Mouse (Mus musculus) liver, embryonic 14.5 days (tissue): ENCODE results near the gene Siva1. TPM values are rescaled to one million over a fixed set of nuclear protein-coding genes. Genes with fewer than 3 reads are reported as not detected.
A peak's percentile ranks its signal among the peaks of the same experiment; 100 is the strongest.

Experiments used
- ATAC-seq: fragments of 200-750 bp; cut with Nextera tagmentation; 2 replicates; pipeline ENCODE4 v1.8.0; 2017; ENCODE audit warnings: moderate number of reproducible peaks, mild to moderate bottlenecking, moderate library complexity; ENCODE audit not compliant: insufficient read depth
- DNase-seq, 3 experiments: peaks; one replicate each; pipeline ENCODE4 v3.0.0-alpha.2; 2012 to 2013; ENCODE audit warnings: low read depth in 3 of 3, low spot score in 3 of 3
- H3K27ac ChIP-seq: fragments of 300-500 bp; sonication (generic); 2 replicates; pipeline ENCODE4 v1.5.1; 2014; ENCODE audit warnings: moderate library complexity, mild to moderate bottlenecking, control low read depth, inconsistent platforms
- H3K27me3 ChIP-seq: fragments of 300-500 bp; sonication (generic); 2 replicates; pipeline ENCODE4 v1.6.1; 2014; ENCODE audit warnings: mild to moderate bottlenecking, low read length, moderate library complexity; ENCODE audit not compliant: control insufficient read depth, insufficient read depth
- H3K36me3 ChIP-seq: fragments of 300-500 bp; sonication (generic); replicated peaks from 2 replicates; pipeline ENCODE4 v1.6.1; 2014; ENCODE audit warnings: low read depth; ENCODE audit not compliant: control insufficient read depth, insufficient read depth
- H3K4me1 ChIP-seq, 2 experiments: fragments of 200-500 bp in 1 of 2; fragments of 300-500 bp in 1 of 2; sonication (generic) in 1 of 2; replicated peaks; 2 replicates each; pipeline ENCODE4 v1.6.1; 2012 to 2014; ENCODE audit warnings: antibody characterized with exemption in 1 of 2, inconsistent platforms in 1 of 2, low read length in 1 of 2; ENCODE audit not compliant: control insufficient read depth in 2 of 2, insufficient read depth in 2 of 2
- H3K4me2 ChIP-seq: fragments of 300-500 bp; sonication (generic); 2 replicates; pipeline ENCODE4 v1.6.1; 2014; ENCODE audit warnings: low read depth, mild to moderate bottlenecking, control low read depth, moderate library complexity
- H3K4me3 ChIP-seq, 2 experiments: fragments of 200-500 bp in 1 of 2; fragments of 300-500 bp in 1 of 2; sonication (generic) in 1 of 2; 2 replicates each; pipeline ENCODE4 v1.5.1; 2012 to 2014; ENCODE audit warnings: low read depth in 2 of 2, low read length in 2 of 2, mild to moderate bottlenecking in 2 of 2, control low read depth in 1 of 2, inconsistent platforms in 1 of 2, moderate library complexity in 1 of 2; ENCODE audit not compliant: insufficient read depth in 1 of 2
- H3K9ac ChIP-seq: fragments of 300-500 bp; sonication (generic); replicated peaks from 2 replicates; pipeline ENCODE4 v1.6.1; 2014; ENCODE audit warnings: mild to moderate bottlenecking, control low read depth, moderate library complexity
- H3K9me3 ChIP-seq: fragments of 300-500 bp; sonication (generic); 2 replicates; pipeline ENCODE4 v1.6.1; 2016; ENCODE audit warnings: low read length, mixed read lengths; ENCODE audit not compliant: control insufficient read depth
- CTCF ChIP-seq: IDR thresholded peaks from 2 replicates; pipeline ENCODE4 v1.5.1; 2016; ENCODE audit warnings: antibody characterized with exemption, low read depth, control low read depth
- EP300 ChIP-seq: IDR thresholded peaks from 2 replicates; pipeline ENCODE4 v1.6.1; 2016; ENCODE audit warnings: antibody characterized with exemption, low read depth
- WGBS: fragments of 180-500 bp; shearing (Covaris S2); extraction: QIAGEN DNeasy Blood & Tissue Kit; methylation state at CpG from one replicate; pipeline ENCODE4 v1.1.7; 2014; ENCODE audit not compliant: insufficient replicate concordance; 5-methylcytosine and 5-hydroxymethylcytosine counted together
- polyA plus RNA-seq, 2 experiments: library from polyadenylated mRNA; depleted of rRNA in 1 of 2; stranded (reverse) in 1 of 2; unstranded in 1 of 2; fragments of >200 nt; fragmentation: Nextera tagmentation in 1 of 2; extraction: Ambion mirVana in 1 of 2; gene quantifications; 2 replicates each; pipeline versions ENCODE4 v1.2.1 to v1.2.3; 2012 to 2014

The Siva1 gene
- polyA plus RNA-seq, 2 experiments: 70.6 to 157 TPM

DNA sequence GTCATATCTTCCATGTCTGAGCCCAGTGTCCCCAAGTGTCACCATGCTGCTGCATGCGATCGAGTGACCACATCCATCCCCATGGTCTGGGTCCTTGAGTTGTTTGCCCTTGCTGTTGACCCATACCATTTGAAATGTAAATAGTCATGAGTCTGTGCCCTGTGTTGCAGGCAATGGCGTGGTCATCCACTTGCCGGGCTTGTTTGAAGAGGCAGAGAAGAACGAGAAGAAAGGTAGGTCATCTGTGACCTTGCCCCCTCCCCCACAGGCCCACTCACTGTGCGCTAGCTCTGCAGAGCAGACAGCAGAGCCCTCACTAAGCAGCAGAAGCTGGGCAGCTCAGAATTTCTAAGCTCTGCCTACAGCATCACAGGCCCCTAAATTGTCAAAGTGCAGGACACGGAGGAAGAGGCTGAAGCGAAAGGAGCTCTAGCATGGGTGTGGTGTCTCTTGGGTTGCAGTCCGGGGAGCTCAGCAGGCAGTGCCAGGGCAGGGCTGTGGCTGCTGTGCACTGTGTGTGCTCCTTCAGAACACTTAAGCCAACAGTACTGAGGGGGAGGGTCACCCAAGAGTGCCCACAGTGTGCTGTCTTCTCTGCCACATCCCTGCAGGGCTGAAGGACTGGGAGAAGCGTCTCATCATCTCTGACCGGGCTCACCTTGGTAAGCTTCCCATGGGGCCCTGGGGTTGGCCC is 12.2 kb upstream of the Siva1 start:
- no peak overlapping the region for H3K27ac ChIP-seq
- no peaks in the 10 kb centered on the region for H3K27me3 ChIP-seq
- 0 out of 2 replicates have a peak overlapping the region, but pooled peaks have one; percentile 3 for H3K4me2 ChIP-seq
- H3K4me1 ChIP-seq: peaks cover 5 to 25% of the 10 kb centered on the region in 2 experiments; a peak in 3 of 4 replicates
- no peak for ATAC-seq
- no peaks in the 10 kb centered on the region for H3K36me3 ChIP-seq
- no peak for DNase-seq
- H3K9me3 ChIP-seq: no peaks in the 10 kb centered on the region
- no peak for TF ChIP-seq EP300
- TF ChIP-seq CTCF: no peak
- H3K9ac ChIP-seq: no peak overlapping the region
- 61% methylated on average over 11 of the region's 11 CpGs for WGBS
- no peak overlapping the region for H3K4me3 ChIP-seq

DNA sequence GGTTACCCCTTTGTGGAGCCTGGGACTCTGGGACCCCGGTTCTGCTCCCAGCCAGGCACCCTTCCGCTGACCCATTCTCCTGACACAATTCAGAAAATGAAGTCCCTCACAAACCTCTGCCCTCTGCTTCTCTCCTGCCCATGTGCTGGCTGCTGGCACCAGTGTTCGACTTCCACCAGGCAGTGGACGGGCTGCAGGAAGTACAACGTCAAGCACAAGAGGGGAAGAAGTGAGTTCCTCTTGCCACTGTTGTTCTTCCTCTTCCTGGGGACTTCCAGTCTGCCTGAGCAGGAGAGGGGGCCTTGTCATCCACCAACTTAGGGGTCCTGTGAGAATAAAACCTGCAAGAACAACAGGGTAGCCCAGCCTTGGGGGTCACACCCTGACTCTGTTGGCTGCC is 11.6 kb upstream of the Siva1 start:
- Histone ChIP-seq H3K4me2 (0 out of 2 replicates have a peak overlapping the region, but pooled peaks have one; percentile 3), H3K4me1 (peaks cover 5 to 25% of the 10 kb centered on the region in 2 experiments; a peak in 3 of 4 replicates), H3K4me3 (no peak overlapping the region), H3K36me3 (no peaks in the 10 kb centered on the region), H3K27me3 (no peaks in the 10 kb centered on the region), H3K27ac (no peak overlapping the region), H3K9ac (no peak overlapping the region), H3K9me3 (no peaks in the 10 kb centered on the region)
- TF ChIP-seq CTCF (no peak), EP300 (no peak)
- WGBS: 34% methylated on average over 5 of the region's 5 CpGs
- ATAC-seq (no peak), DNase-seq (no peak)

DNA sequence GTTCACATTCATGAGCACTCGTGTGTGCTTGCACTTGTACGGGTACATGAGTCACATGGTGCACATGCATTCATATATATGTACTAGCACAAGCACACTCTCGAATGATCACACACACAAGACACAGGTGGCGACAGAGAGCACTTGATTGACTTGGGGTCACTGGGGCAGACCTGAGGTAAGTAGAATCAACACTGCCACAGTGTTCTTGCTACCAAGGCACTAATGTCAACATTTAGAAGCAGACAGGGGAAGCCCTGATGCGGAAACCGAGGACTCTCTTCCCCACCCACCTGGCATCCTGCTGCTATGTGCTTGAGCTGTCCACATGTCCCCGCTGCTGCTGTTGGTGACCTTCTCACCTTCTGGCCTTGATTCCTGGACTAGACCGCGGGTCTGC is 10.8 kb upstream of the Siva1 start:
- no peak overlapping the region for H3K27ac ChIP-seq
- WGBS: 49% methylated on average over 9 of the region's 9 CpGs
- peak; percentile 43; the same call in 1 of the 2 replicates for TF ChIP-seq CTCF
- TF ChIP-seq EP300: no peak
- no peaks in the 10 kb centered on the region for H3K27me3 ChIP-seq
- ATAC-seq (no peak), DNase-seq (no peak)
- H3K4me2 ChIP-seq: no peak overlapping the region
- H3K36me3 ChIP-seq: no peaks in the 10 kb centered on the region
- H3K4me3 ChIP-seq: no peak overlapping the region
- peaks cover 5 to 25% of the 10 kb centered on the region in 2 experiments; a peak in 3 of 4 replicates for H3K4me1 ChIP-seq
- no peaks in the 10 kb centered on the region for H3K9me3 ChIP-seq
- no peak overlapping the region for H3K9ac ChIP-seq

DNA sequence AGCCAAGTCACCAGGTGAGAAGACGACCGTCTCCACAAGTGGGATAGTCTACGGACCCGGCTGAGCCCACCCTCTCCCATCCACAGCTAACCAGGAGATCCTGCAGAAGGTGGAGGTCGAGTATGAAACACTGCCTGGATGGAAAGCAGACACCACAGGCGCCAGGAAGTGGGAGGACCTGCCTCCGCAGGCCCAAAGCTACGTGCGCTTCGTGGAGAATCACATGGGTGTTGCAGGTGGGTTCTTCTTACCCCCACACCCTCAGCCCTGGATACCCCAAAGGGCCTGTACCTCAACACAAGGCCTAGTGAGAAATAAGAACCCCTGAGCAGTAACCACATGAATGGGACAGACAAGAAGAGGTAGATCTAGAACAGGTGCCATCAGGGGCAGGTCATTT is 5.0 kb upstream of the Siva1 start:
- 74% methylated on average over 10 of the region's 10 CpGs for WGBS
- ATAC-seq: no peak
- DNase-seq: no peak
- TF ChIP-seq CTCF (no peak), EP300 (no peak)
- H3K36me3 ChIP-seq: no peaks in the 10 kb centered on the region
- H3K4me1 ChIP-seq: peaks cover 4 to 5% of the 10 kb centered on the region in 2 experiments
- H3K9me3 ChIP-seq: no peaks in the 10 kb centered on the region
- no peaks in the 10 kb centered on the region for H3K27me3 ChIP-seq
- no peak overlapping the region for H3K9ac ChIP-seq
- H3K4me2 ChIP-seq: no peak overlapping the region
- no peak overlapping the region for H3K27ac ChIP-seq
- H3K4me3 ChIP-seq: no peak overlapping the region

DNA sequence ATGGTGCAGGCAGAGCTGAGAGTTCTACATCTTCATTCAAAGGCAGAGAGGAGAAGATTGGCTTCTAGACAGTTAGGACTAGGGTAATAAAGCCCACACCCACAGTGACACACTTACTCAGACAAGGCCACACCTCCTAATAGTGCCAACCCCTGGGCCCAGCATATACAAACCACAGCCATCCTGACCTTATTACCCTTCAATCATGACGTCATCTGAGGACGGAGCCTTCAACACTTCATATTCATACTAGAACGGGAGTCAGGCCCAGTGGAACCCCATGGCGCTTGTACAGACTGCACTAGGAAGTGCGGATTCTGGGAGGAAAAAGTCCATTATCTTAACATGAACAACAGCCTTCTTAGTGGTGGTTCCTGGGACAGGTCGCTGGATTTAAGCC is 1.4 kb upstream of the Siva1 start:
- Histone ChIP-seq H3K27ac (no peak overlapping the region), H3K4me3 (no peak overlapping the region), H3K9me3 (no peaks in the 10 kb centered on the region), H3K9ac (no peak overlapping the region), H3K27me3 (no peaks in the 10 kb centered on the region), H3K4me2 (no peak overlapping the region), H3K36me3 (peaks cover 5% of the 10 kb centered on the region), H3K4me1 (peaks cover 4 to 15% of the 10 kb centered on the region in 2 experiments)
- ATAC-seq (no peak), DNase-seq (no peak)
- WGBS: 77% methylated on average over 6 of the region's 6 CpGs
- TF ChIP-seq CTCF (no peak), EP300 (no peak)
